Mouse (Mus musculus): ENCODE data around the gene Ngf. TPM values are rescaled to one million over a fixed set of nuclear protein-coding genes. Genes with fewer than 3 reads are reported as not detected.

Gene Ngf
- polyA plus RNA-seq, 1 experiment from 2014 or later = 3.5 TPM

DNA sequence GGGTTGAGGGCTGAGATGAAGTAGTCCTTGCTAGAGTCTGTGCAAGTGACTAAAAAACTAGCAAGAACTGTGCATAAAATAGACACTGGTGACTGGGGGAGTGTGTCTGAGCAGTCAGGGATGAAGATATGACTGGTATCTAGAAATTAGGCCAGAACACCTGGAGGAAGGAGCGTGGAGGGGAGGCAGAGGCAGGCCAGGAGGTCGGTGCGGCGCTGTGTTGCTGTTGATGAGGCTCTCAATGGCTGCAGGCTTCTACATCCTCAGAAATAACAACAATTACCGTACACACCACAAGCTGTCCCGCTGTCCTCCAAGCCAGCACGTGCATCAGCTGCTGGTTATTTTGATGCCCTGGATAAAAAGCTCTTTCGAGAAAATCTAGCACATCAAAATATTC is 2.6 kb upstream of the Ngf start:
- Histone ChIP-seq H3K36me3 (ENCODE audit: control insufficient read depth, insufficient read depth, low read length) (no peaks in the 10 kb centered on the region), H3K9me3 (ENCODE audit: control insufficient read depth, low read length) (no peaks in the 10 kb centered on the region), H3K27ac (ENCODE audit: low read length) (no peak overlapping the region), H3K27me3 (replicated peaks; ENCODE audit: control insufficient read depth, insufficient read depth, low read length) (peaks cover 21% of the 10 kb centered on the region), H3K4me1 (ENCODE audit: control insufficient read depth, insufficient read depth, low read length) (no peaks in the 10 kb centered on the region), H3K4me3 (ENCODE audit: low read length) (no peak overlapping the region), H3K4me2 (ENCODE audit: low read depth, low read length) (no peak overlapping the region), H3K9ac (ENCODE audit: low read depth, low read length) (no peak overlapping the region)
- WGBS = 84% methylated on average over 8 of the region's 8 CpGs
- ATAC-seq = no peak

DNA sequence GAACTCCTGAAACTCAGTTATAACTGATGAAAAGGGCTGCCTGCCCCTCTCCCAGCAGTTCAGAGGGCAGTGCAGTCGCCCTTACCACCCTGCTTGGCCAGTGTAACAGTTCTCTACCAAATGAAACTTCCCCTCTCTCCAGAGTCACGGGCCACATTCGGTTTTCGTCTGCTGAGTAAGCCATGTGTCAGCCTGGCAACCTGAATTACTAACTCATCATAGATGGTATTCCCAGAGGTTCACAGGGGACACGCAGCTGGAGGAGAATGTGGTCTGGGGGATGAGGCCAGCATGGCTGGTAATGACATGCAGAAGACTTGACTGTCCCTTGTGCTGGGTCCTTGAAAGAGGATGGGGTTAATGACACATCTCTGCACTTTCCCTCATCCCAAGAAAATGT is 1.5 kb downstream of the Ngf start:
- H3K4me3 ChIP-seq (ENCODE audit: low read length) = peak overlapping the region; percentile 45

DNA sequence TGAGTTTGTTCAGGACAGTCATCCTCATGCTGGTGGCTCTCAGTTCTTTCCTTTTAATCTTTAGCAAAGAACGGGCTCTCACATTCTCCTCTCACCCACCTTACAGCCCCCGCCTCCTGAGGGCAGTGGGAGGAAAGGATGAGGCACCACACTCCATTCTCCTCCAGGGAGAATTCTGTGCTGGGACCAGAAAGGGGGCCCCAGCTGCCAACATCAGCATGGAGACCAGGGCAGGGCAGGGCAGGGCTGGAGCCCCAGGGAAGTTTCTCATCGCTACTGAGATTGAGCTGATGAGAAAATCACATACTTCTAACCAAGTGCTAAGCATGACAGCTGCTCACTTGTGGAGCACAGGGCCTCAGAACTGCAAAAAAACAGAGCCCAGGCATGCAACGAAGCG is 2.1 kb downstream of the Ngf start:
- WGBS = 47% methylated on average over 5 of the region's 5 CpGs
- ATAC-seq = no peak
- H3K4me3 ChIP-seq (ENCODE audit: low read length) = no peak overlapping the region; the same call in 1 of the 2 replicates
- H3K9me3 ChIP-seq (ENCODE audit: control insufficient read depth, low read length) = no peaks in the 10 kb centered on the region; the same call in 1 of the 2 replicates
- no peaks in the 10 kb centered on the region for H3K4me1 ChIP-seq (ENCODE audit: control insufficient read depth, insufficient read depth, low read length)
- peaks cover 18% of the 10 kb centered on the region for H3K27me3 ChIP-seq (replicated peaks; ENCODE audit: control insufficient read depth, insufficient read depth, low read length)
- H3K36me3 ChIP-seq (ENCODE audit: control insufficient read depth, insufficient read depth, low read length) = no peaks in the 10 kb centered on the region
- H3K4me2 ChIP-seq (ENCODE audit: low read depth, low read length) = peak overlapping the region; percentile 5; the same call in 1 of the 2 replicates
- H3K27ac ChIP-seq (ENCODE audit: low read length) = no peak overlapping the region
- no peak overlapping the region for H3K9ac ChIP-seq (ENCODE audit: low read depth, low read length)

More for the DNA sequence above, 1.5 kb downstream of the Ngf start:
- Histone ChIP-seq H3K9ac (ENCODE audit: low read depth, low read length) (no peak overlapping the region), H3K36me3 (ENCODE audit: control insufficient read depth, insufficient read depth, low read length) (no peaks in the 10 kb centered on the region), H3K27ac (ENCODE audit: low read length) (no peak overlapping the region), H3K9me3 (ENCODE audit: control insufficient read depth, low read length) (no peaks in the 10 kb centered on the region), H3K27me3 (replicated peaks; ENCODE audit: control insufficient read depth, insufficient read depth, low read length) (peaks cover 18% of the 10 kb centered on the region), H3K4me1 (ENCODE audit: control insufficient read depth, insufficient read depth, low read length) (no peaks in the 10 kb centered on the region), H3K4me2 (ENCODE audit: low read depth, low read length) (peak overlapping the region; percentile 53; the same call in 1 of the 2 replicates)
- 60% methylated on average over 5 of the region's 5 CpGs for WGBS
- ATAC-seq = no peak

DNA sequence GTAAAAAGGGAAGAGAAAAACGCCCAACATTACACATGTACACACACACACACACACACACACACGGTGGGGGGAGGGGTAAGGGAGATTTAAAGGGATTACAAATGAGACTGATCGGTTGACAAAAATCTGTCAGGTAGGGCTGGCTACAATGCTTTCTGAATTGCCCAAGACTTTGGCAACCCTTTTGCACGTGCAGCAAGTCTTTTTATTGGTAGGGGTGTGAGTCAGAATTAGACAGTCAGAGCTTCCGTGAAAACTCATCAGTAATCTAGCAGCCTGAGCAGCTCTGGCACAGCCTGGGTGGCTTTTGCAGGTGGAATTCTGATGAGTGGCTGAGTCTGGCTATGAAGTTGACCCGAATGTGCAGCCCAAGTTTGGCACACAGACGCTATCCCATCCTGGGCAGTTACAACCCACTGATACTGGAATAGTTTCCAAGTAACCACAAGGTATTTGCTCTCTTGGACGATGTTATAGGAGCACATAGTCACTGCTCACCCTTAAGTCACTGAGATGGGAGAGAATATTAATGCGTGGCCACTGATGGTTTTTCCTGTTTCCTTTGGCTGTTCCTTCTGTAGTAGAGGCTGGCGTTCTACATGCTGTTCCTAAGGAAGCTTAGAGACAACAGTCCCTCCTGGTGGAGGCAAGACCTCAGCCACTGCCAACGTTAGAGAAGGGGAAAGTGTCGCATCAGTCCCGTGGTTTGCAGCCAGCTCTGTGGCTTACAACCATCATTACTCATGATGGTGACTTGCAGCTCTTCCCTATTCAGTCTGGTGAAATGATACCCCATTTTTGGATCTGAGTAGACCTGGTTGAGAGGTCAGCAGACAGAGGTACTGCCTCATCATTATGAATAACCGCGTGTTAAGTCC is 4.8 kb downstream of the Ngf start:
- Histone ChIP-seq H3K4me3 (ENCODE audit: low read length) (no peak overlapping the region), H3K9me3 (ENCODE audit: control insufficient read depth, low read length) (no peaks in the 10 kb centered on the region; the same call in 1 of the 2 replicates), H3K27ac (ENCODE audit: low read length) (no peak overlapping the region), H3K27me3 (replicated peaks; ENCODE audit: control insufficient read depth, insufficient read depth, low read length) (peaks cover 11% of the 10 kb centered on the region), H3K4me1 (ENCODE audit: control insufficient read depth, insufficient read depth, low read length) (no peaks in the 10 kb centered on the region), H3K9ac (ENCODE audit: low read depth, low read length) (no peak overlapping the region), H3K4me2 (ENCODE audit: low read depth, low read length) (no peak overlapping the region), H3K36me3 (ENCODE audit: control insufficient read depth, insufficient read depth, low read length) (no peaks in the 10 kb centered on the region)
- WGBS = 81% methylated on average over 15 of the region's 15 CpGs
- ATAC-seq = no peak

DNA sequence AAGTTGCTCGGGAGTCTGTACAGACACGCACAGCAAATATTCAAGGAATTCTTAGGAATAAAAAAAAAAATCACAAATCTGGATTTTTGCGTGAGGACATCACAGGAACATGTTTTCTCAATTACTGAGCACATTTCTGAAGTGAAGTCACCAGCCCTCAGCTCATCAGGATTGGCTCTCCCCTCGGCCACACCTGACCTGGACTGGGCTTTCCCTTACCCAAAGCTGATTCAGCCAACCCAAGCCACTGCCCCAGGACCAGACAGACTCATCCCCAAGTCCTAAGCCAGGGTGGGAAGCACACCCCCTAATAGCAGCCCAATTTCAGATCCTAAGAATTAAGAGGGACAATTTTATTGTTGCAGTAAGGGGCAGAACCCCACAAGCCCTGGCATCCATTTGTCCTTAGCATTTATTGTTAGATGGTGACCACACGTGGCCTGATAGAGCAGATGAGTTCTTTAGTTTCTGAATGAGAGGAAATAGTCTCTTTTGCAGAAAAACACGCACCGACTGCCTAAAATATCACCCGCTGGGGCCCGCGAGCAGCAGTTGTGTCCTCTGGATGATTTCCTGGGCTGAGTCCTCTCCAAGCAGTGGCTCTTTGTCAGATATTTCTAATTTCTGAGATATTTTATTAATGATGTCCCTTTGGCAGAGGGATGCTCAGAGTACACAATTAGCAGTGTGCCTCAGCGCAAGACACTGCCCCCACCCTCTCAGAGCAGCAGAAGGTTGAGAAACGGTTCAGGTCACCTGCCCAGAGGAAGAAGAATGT is 8.4 kb downstream of the Ngf start:
- Histone ChIP-seq H3K27me3 (replicated peaks; ENCODE audit: control insufficient read depth, insufficient read depth, low read length) (no peaks in the 10 kb centered on the region), H3K9ac (ENCODE audit: low read depth, low read length) (no peak overlapping the region), H3K4me3 (ENCODE audit: low read length) (no peak overlapping the region), H3K27ac (ENCODE audit: low read length) (no peak overlapping the region), H3K4me2 (ENCODE audit: low read depth, low read length) (no peak overlapping the region), H3K36me3 (ENCODE audit: control insufficient read depth, insufficient read depth, low read length) (no peaks in the 10 kb centered on the region), H3K9me3 (ENCODE audit: control insufficient read depth, low read length) (no peaks in the 10 kb centered on the region; the same call in 1 of the 2 replicates), H3K4me1 (ENCODE audit: control insufficient read depth, insufficient read depth, low read length) (no peaks in the 10 kb centered on the region)
- no peak for ATAC-seq
- whole genome bisulfite sequencing = 80% methylated on average over 12 of the region's 12 CpGs

DNA sequence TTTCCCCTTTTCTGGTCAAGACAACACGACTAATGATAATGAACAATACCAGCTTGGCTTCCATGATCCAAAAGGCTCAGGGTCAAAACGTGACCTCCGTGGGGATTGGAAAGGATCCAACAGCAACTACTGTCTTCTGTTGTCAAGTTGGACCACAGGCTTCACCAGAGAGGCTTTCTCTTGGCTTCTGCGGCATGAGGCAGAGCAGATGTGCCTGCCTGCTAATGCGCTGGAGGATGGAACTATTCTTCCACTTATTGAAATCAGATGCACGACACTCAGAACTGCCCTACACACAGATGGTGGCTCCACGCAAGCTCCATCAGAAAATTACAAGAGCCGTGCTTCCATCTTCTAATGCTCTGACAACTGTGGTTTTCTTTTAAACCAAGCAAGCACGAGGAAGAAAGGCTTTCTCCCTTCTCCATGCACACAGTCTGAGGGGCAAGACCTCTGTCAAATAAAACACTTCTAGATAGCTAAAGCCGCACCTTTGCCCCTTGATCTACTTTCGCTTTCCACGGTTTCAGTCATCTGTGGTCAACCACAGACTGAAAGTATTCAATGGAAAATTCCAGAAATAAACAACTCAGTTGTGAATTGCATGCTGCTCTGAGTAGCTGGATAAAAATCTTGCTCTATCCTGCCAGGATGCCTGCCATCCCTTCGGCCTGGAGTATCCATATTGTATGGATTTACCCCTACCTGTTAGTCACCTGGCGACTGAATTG is 20.8 kb downstream of the Ngf start:
- Histone ChIP-seq H3K9me3 (ENCODE audit: control insufficient read depth, low read length) (no peaks in the 10 kb centered on the region), H3K4me1 (ENCODE audit: control insufficient read depth, insufficient read depth, low read length) (0 out of 2 replicates have a peak, but pooled peaks cover 7% of the 10 kb centered on the region), H3K4me2 (ENCODE audit: low read depth, low read length) (no peak overlapping the region), H3K27me3 (replicated peaks; ENCODE audit: control insufficient read depth, insufficient read depth, low read length) (no peaks in the 10 kb centered on the region), H3K36me3 (ENCODE audit: control insufficient read depth, insufficient read depth, low read length) (no peaks in the 10 kb centered on the region), H3K9ac (ENCODE audit: low read depth, low read length) (no peak overlapping the region), H3K4me3 (ENCODE audit: low read length) (no peak overlapping the region), H3K27ac (ENCODE audit: low read length) (no peak overlapping the region)
- WGBS = 49% methylated on average over 14 of the region's 14 CpGs
- ATAC-seq = no peak

DNA sequence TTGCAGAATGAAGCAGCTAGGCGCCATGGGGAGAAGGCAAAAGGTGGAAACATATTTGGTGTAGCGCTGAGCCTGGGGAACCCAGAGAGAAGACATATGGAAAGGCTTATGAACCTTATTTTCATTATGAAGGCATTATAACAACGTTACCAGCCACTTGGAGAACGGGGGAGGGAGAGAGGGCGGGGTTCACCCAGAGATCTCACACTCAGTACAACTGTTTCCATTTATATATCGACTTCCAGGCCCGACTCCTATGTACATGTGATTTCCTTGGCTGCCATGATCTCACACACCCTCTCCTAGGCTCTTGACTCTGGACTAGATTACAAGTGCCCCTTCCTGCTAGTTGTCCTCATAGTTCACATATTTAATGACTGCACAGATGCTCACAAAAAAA is 28.4 kb downstream of the Ngf start:
- no peak overlapping the region for H3K4me3 ChIP-seq (ENCODE audit: low read length)
- no peaks in the 10 kb centered on the region for H3K4me1 ChIP-seq (ENCODE audit: control insufficient read depth, insufficient read depth, low read length)
- no peak overlapping the region for H3K9ac ChIP-seq (ENCODE audit: low read depth, low read length)
- no peak for ATAC-seq
- 84% methylated on average over 7 of the region's 7 CpGs for WGBS
- no peaks in the 10 kb centered on the region for H3K36me3 ChIP-seq (ENCODE audit: control insufficient read depth, insufficient read depth, low read length)
- no peaks in the 10 kb centered on the region for H3K9me3 ChIP-seq (ENCODE audit: control insufficient read depth, low read length)
- H3K27ac ChIP-seq (ENCODE audit: low read length) = no peak overlapping the region
- H3K4me2 ChIP-seq (ENCODE audit: low read depth, low read length) = no peak overlapping the region
- H3K27me3 ChIP-seq (replicated peaks; ENCODE audit: control insufficient read depth, insufficient read depth, low read length) = no peaks in the 10 kb centered on the region

DNA sequence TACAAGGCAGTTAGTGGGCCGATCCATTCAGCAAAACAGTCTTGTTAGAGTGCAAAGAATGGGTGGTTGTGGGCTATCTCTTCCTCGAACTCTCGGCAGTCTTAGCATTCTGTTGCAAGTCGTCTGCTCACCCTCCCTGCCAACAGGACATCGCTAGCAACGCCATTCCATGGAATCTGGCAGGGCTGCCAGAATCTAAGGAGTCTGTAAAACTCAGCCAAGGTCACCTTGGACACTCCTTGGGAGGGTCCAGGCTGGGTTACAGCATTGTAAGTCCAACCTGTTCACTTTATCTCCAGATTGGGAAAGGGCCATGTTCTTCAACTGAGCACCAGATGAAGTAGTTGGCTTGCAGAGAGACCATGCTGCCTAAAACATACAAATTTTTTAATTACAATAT is 29.2 kb downstream of the Ngf start:
- Histone ChIP-seq H3K4me1 (ENCODE audit: control insufficient read depth, insufficient read depth, low read length) (no peaks in the 10 kb centered on the region), H3K9ac (ENCODE audit: low read depth, low read length) (no peak overlapping the region), H3K4me3 (ENCODE audit: low read length) (no peak overlapping the region), H3K27ac (ENCODE audit: low read length) (no peak overlapping the region), H3K9me3 (ENCODE audit: control insufficient read depth, low read length) (no peaks in the 10 kb centered on the region), H3K36me3 (ENCODE audit: control insufficient read depth, insufficient read depth, low read length) (no peaks in the 10 kb centered on the region), H3K4me2 (ENCODE audit: low read depth, low read length) (no peak overlapping the region), H3K27me3 (replicated peaks; ENCODE audit: control insufficient read depth, insufficient read depth, low read length) (no peaks in the 10 kb centered on the region)
- 81% methylated on average over 6 of the region's 6 CpGs for WGBS
- ATAC-seq = no peak

DNA sequence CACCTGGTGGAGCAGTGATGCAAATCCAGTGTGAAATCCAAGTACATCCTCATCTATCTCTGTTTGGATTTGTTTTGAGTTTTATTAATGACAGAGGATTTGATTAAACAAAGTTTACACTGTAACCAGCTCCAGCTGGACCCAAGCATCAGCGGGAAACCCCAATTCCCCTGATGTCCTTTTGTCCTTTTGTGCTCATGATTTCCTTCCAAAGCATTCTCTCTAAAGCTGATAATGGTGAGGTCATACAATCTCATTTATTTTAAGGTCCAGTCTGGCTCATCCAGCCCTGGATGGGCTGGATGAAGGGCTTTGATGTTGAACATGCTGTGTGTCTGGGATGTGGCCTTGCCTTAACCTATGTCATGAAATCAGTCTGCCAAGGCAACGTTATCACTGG is 30.3 kb downstream of the Ngf start:
- ATAC-seq = no peak

More for the DNA sequence above, 30.3 kb downstream of the Ngf start:
- no peak overlapping the region for H3K27ac ChIP-seq (ENCODE audit: low read length)
- no peak overlapping the region for H3K9ac ChIP-seq (ENCODE audit: low read depth, low read length)
- no peaks in the 10 kb centered on the region for H3K9me3 ChIP-seq (ENCODE audit: control insufficient read depth, low read length)
- WGBS = 58% methylated on average over 2 of the region's 2 CpGs
- H3K4me1 ChIP-seq (ENCODE audit: control insufficient read depth, insufficient read depth, low read length) = no peaks in the 10 kb centered on the region
- no peaks in the 10 kb centered on the region for H3K27me3 ChIP-seq (replicated peaks; ENCODE audit: control insufficient read depth, insufficient read depth, low read length)
- no peak overlapping the region for H3K4me3 ChIP-seq (ENCODE audit: low read length)
- H3K36me3 ChIP-seq (ENCODE audit: control insufficient read depth, insufficient read depth, low read length) = no peaks in the 10 kb centered on the region
- no peak overlapping the region for H3K4me2 ChIP-seq (ENCODE audit: low read depth, low read length)
